Mouse (Mus musculus) stomach, embryonic 16.5 days (tissue): ENCODE results near the gene Dnajc4. TPM values are rescaled to one million over a fixed set of nuclear protein-coding genes. Genes with fewer than 3 reads are reported as not detected.

Experiments
- ATAC-seq: fragments of 200-750 bp; cut with Nextera tagmentation; 2 replicates; pipeline ENCODE4 v1.8.0; 2017; ENCODE audit warnings: moderate number of reproducible peaks, moderate TSS enrichment; ENCODE audit not compliant: insufficient read depth, low FRiP score
- H3K27ac ChIP-seq: fragments of 300-500 bp; sonication (generic); 2 replicates; pipeline ENCODE4 v1.5.1; 2014; ENCODE audit warnings: low read length
- H3K27me3 ChIP-seq: fragments of 300-500 bp; sonication (generic); 2 replicates; pipeline ENCODE4 v1.6.1; 2014; ENCODE audit warnings: low read length, control low read depth, mixed read lengths; ENCODE audit not compliant: control insufficient read depth, insufficient read depth
- H3K36me3 ChIP-seq: fragments of 300-500 bp; sonication (generic); 2 replicates; pipeline ENCODE4 v1.6.1; 2014; ENCODE audit warnings: low read length; ENCODE audit not compliant: control insufficient read depth, insufficient read depth
- H3K4me1 ChIP-seq: fragments of 300-500 bp; sonication (generic); 2 replicates; pipeline ENCODE4 v1.6.1; 2014; ENCODE audit warnings: low read length, control low read depth, mixed read lengths; ENCODE audit not compliant: control insufficient read depth, insufficient read depth
- H3K4me2 ChIP-seq: fragments of 300-500 bp; sonication (generic); 2 replicates; pipeline ENCODE4 v1.6.1; 2014; ENCODE audit warnings: low read depth, low read length, mixed read lengths
- H3K4me3 ChIP-seq: fragments of 300-500 bp; sonication (generic); replicated peaks from 2 replicates; pipeline ENCODE4 v1.5.1; 2014; ENCODE audit warnings: mild to moderate bottlenecking, low read length
- H3K9ac ChIP-seq: fragments of 300-500 bp; sonication (generic); 2 replicates; pipeline ENCODE4 v1.6.1; 2014; ENCODE audit warnings: low read length
- H3K9me3 ChIP-seq: fragments of 300-500 bp; sonication (generic); replicated peaks from 2 replicates; pipeline ENCODE4 v1.6.1; 2016; ENCODE audit warnings: low read length, control low read depth; ENCODE audit not compliant: control insufficient read depth
- WGBS: fragments of 180-500 bp; shearing (Covaris S2); extraction: QIAGEN DNeasy Blood & Tissue Kit; methylation state at CpG from one replicate; pipeline ENCODE4 v1.1.7; 2014; 5-methylcytosine and 5-hydroxymethylcytosine counted together
- polyA plus RNA-seq: library from polyadenylated mRNA; unstranded; fragments of >200 nt; fragmentation: Nextera tagmentation; extraction: Ambion mirVana; gene quantifications from 2 replicates; pipeline ENCODE4 v1.2.1, GENCODE M21; 2015

Dnajc4 gene
- polyA plus RNA-seq, 1 experiment from 2014 or later = 28.8 TPM

DNA sequence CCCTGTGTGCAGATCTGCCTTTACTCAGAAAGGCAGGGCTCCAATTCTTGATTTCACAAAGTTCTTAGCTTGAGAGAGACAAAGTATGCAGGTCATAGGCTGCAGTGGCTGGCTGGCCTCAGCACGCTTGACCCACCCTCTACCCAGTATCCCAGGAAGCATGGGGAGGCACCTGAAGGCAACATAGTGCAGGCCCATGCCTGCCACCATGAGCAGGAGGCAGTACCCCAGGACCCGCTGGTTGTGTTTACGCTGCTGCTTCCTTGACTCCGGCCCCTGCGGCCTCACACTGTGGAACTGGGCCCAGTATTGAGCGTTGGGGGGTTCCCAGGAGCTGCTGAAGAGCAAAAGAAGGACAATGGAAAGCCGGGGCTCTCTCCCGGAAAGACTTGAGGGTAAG, 3.1 kb downstream of the Dnajc4 start:
- Histone ChIP-seq H3K36me3 (peaks cover 11% of the 10 kb centered on the region), H3K9ac (peak overlapping the region; percentile 1; the same call in 1 of the 2 replicates), H3K27ac (no peak overlapping the region), H3K9me3 (no peaks in the 10 kb centered on the region), H3K4me2 (no peak overlapping the region), H3K4me1 (peaks cover 29% of the 10 kb centered on the region), H3K27me3 (no peaks in the 10 kb centered on the region), H3K4me3 (no peak overlapping the region)
- 83% methylated on average over 8 of the region's 8 CpGs for WGBS
- ATAC-seq = no peak

DNA sequence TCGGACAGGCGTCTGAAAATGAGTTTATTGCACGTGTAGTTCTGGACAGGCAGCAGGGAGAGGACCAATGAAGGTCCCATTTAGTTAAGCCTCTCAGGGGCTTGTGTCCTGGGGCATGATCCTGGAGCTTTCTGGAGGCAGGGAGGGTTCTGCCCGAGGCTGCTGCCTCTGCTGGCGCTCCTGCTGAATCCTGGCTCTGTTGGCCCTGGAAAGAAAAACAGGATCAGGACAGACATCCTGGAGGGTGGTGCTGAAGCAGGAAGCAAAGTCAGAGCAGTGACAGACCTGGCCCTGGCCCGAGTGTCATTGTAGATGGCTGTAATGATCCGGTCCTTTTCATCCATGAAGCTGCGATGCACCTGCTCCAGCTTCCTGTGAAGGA, 4.5 kb downstream of the Dnajc4 start:
- H3K4me2 ChIP-seq = peak overlapping the region; percentile 94
- WGBS = 4% methylated on average over 8 of the region's 8 CpGs
- peak overlapping the region; percentile 82 for H3K27ac ChIP-seq
- H3K9me3 ChIP-seq = no peaks in the 10 kb centered on the region
- H3K36me3 ChIP-seq = peaks cover 11% of the 10 kb centered on the region
- peak overlapping the region; percentile 88 for H3K4me3 ChIP-seq
- peak overlapping the region; percentile 98 for H3K9ac ChIP-seq
- ATAC-seq = no peak
- H3K4me1 ChIP-seq = peaks cover 25% of the 10 kb centered on the region
- no peaks in the 10 kb centered on the region for H3K27me3 ChIP-seq

- Histone ChIP-seq H3K27me3 (no peaks in the 10 kb centered on the region), H3K27ac (peak within 1 kb of the TSS; percentile 82), H3K4me2 (peak within 1 kb of the TSS; percentile 94), H3K36me3 (peaks cover 11% of the 10 kb centered on the region), H3K4me1 (peaks cover 22% of the 10 kb centered on the region), H3K9me3 (no peaks in the 10 kb centered on the region), H3K4me3 (peak within 1 kb of the TSS; percentile 88), H3K9ac (peak within 1 kb of the TSS; percentile 98)
- ATAC-seq = peak; percentile 56
- under 1% methylated on average over 73 of the region's 85 CpGs for WGBS
Measured at GRCm38 (mm10) chr19:6987061-6987903, 5.1 kb downstream of the Dnajc4 start, which contains the start of gene Vegfb. Gene Vegfb (minus strand): TSS chr19:6987651.

- Histone ChIP-seq H3K9me3 (no peaks in the 10 kb centered on the region), H3K27me3 (no peaks in the 10 kb centered on the region), H3K9ac (peak overlapping the region; percentile 98), H3K4me2 (peak overlapping the region; percentile 94), H3K4me1 (peaks cover 23% of the 10 kb centered on the region), H3K27ac (no peak overlapping the region), H3K36me3 (peaks cover 11% of the 10 kb centered on the region), H3K4me3 (peak overlapping the region; percentile 88)
- no peak for ATAC-seq
- WGBS = 77% methylated on average over 10 of the region's 10 CpGs
Measured at GRCm38 (mm10) chr19:6985951-6986708, 6.2 kb downstream of the Dnajc4 start.

DNA sequence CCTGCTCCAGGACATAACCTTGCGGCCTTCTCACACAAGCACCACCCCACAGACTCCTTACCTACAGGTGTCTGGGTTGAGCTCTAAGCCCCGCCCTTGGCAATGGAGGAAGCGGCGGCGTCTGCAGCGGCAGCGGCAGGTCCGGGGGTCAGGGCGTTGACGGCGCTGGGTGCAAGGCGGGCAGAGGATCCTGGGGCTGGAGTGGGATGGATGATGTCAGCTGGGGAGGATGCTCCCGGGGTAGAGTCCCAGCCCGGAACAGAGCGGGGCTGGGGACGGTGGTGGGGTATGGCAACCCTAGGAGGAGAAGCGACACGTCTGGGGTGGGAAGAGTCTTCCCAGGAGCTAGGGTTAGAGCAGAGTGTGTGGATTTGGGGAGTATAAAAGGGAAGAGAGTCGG, 7.1 kb downstream of the Dnajc4 start:
- ATAC-seq = no peak
- H3K9ac ChIP-seq = no peak overlapping the region
- peaks cover 25% of the 10 kb centered on the region for H3K4me1 ChIP-seq
- no peaks in the 10 kb centered on the region for H3K27me3 ChIP-seq
- H3K36me3 ChIP-seq = peaks cover 11% of the 10 kb centered on the region
- WGBS = 85% methylated on average over 19 of the region's 19 CpGs
- H3K4me2 ChIP-seq = no peak overlapping the region
- H3K4me3 ChIP-seq = no peak overlapping the region
- H3K27ac ChIP-seq = no peak overlapping the region
- no peaks in the 10 kb centered on the region for H3K9me3 ChIP-seq

DNA sequence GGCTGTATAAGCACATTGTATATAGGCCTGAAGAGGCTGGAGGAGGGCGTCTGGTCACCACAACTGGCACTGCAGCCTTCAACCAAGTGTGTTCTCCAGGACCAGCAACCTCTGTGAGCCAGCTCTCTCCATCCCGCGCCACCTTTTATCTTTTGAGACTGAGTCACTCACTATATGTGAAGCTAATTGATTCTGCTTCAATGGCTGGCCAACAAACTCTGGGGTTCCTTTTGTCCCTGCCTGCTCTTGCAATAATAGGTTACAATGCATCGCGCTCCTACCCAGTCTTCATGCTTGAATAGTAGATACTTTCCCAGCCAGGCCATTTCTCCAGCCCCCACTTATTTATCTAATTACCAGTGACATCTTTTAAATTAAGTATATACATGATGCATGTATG, 8.8 kb downstream of the Dnajc4 start:
- no peak overlapping the region for H3K9ac ChIP-seq
- ATAC-seq = no peak
- WGBS = 93% methylated on average over 5 of the region's 5 CpGs

GRCm38 (mm10) chr19:6981465-6981864, 10.9 kb downstream of the Dnajc4 start:
- WGBS = 84% methylated on average over 4 of the region's 4 CpGs
- ATAC-seq = no peak
- H3K4me1 ChIP-seq = peaks cover 39% of the 10 kb centered on the region
- H3K4me3 ChIP-seq = peak overlapping the region; percentile 68; the same call in 1 of the 2 replicates
- H3K9ac ChIP-seq = no peak overlapping the region
- H3K36me3 ChIP-seq = peaks cover 11% of the 10 kb centered on the region
- no peak overlapping the region for H3K27ac ChIP-seq
- peak overlapping the region; percentile 89; the same call in 1 of the 2 replicates for H3K4me2 ChIP-seq
- H3K9me3 ChIP-seq = no peaks in the 10 kb centered on the region
- no peaks in the 10 kb centered on the region for H3K27me3 ChIP-seq

More for the DNA sequence above, 8.8 kb downstream of the Dnajc4 start:
- Histone ChIP-seq H3K9me3 (no peaks in the 10 kb centered on the region), H3K27ac (no peak overlapping the region), H3K4me1 (peaks cover 33% of the 10 kb centered on the region), H3K4me3 (no peak overlapping the region), H3K36me3 (peaks cover 11% of the 10 kb centered on the region), H3K4me2 (no peak overlapping the region), H3K27me3 (no peaks in the 10 kb centered on the region)

DNA sequence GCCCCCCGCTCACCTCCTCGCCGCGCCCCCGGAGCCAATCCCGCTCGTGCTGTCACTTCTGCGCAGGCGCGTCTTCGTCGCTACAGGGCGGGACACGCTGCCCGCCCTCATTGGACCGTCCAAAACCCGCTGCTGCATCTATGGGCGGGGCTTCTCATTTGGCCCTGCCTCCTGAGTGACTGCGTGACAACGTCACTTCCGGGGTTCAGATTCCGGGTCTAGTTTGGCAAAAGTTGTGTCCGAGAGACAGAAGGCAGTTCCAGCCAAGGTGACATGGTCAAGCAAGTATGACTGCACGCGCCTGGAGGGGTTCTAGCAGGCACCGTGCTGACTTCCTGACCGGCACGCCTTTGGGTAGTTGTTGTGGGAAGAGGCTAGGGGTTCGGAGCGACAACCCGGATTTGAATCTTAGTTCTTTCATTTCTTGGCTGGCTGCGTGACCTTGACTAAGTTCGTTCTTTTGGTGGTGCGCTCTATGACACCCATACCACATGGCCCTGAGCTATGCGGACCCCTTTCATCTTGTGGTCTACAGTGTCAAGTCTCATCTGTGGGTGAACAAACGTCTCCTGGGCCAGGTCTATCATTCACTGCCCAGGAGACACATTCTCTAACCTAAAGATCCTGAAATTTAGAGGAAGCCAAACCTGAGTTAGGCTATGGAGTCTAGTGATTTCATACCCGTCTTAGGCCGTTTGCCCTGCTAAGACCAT, 11.8 kb downstream of the Dnajc4 start, which contains the start of gene Fkbp2:
Gene Fkbp2 (minus strand): TSS at position 121 of the 713 bp plus-strand sequence.
- H3K27me3 ChIP-seq = no peaks in the 10 kb centered on the region
- no peaks in the 10 kb centered on the region for H3K9me3 ChIP-seq
- peaks cover 9% of the 10 kb centered on the region for H3K36me3 ChIP-seq
- H3K4me3 ChIP-seq = peak within 1 kb of the TSS; percentile 68
- H3K27ac ChIP-seq = peak within 1 kb of the TSS; percentile 90
- H3K4me1 ChIP-seq = peaks cover 38% of the 10 kb centered on the region
- H3K9ac ChIP-seq = peak within 1 kb of the TSS; percentile 94
- peak within 1 kb of the TSS; percentile 89 for H3K4me2 ChIP-seq
- peak; percentile 90 for ATAC-seq
- WGBS = under 1% methylated on average over 38 of the region's 38 CpGs
